Mouse (Mus musculus): ENCODE measurements around the gene Ccdc83.

The Ccdc83 gene

GRCm38 (mm10) chr7:90265289-90265970, at the start of gene Ccdc83:
Gene Ccdc83, minus strand, starts transcription at chr7:90265777.
- DNase-seq (ENCODE audit: low spot score in 2 of 2): peak; percentile 67 to 78

GRCm38 (mm10) chr7:90313421-90313820, 47.8 kb upstream of the Ccdc83 start:
- DNase-seq (ENCODE audit: low spot score in 2 of 2): no peak

- no peak for DNase-seq (ENCODE audit: low spot score in 2 of 2)
Observed at GRCm38 (mm10) chr7:90312151-90312883, 46.7 kb upstream of the Ccdc83 start.

GRCm38 (mm10) chr7:90308003-90308402, 42.4 kb upstream of the Ccdc83 start:
- no peak for DNase-seq (ENCODE audit: low spot score in 2 of 2)

- DNase-seq (ENCODE audit: low spot score in 2 of 2): no peak
Observed at GRCm38 (mm10) chr7:90306968-90307367, 41.4 kb upstream of the Ccdc83 start.

GRCm38 (mm10) chr7:90306079-90306478, 40.5 kb upstream of the Ccdc83 start:
- no peak for DNase-seq (ENCODE audit: low spot score in 2 of 2)

GRCm38 (mm10) chr7:90302647-90303552, 37.3 kb upstream of the Ccdc83 start:
- no peak for DNase-seq (ENCODE audit: low spot score in 2 of 2)

GRCm38 (mm10) chr7:90301942-90302646, 36.5 kb upstream of the Ccdc83 start, which contains the start of gene Sytl2:
Gene Sytl2, plus strand, starts transcription at chr7:90302252.
- peak; percentile 48 to 61 for DNase-seq (ENCODE audit: low spot score in 2 of 2)

GRCm38 (mm10) chr7:90291885-90292284, 26.3 kb upstream of the Ccdc83 start:
- no peak for DNase-seq (ENCODE audit: low spot score in 2 of 2)

GRCm38 (mm10) chr7:90284793-90285192, 19.2 kb upstream of the Ccdc83 start:
- no peak for DNase-seq (ENCODE audit: low spot score in 2 of 2)

GRCm38 (mm10) chr7:90282786-90283185, 17.2 kb upstream of the Ccdc83 start:
- no peak for DNase-seq (ENCODE audit: low spot score in 2 of 2)

GRCm38 (mm10) chr7:90281759-90282546, 16.4 kb upstream of the Ccdc83 start:
- no peak for DNase-seq (ENCODE audit: low spot score in 2 of 2)

GRCm38 (mm10) chr7:90280878-90281277, 15.3 kb upstream of the Ccdc83 start:
- no peak for DNase-seq (ENCODE audit: low spot score in 2 of 2)

- no peak for DNase-seq (ENCODE audit: low spot score in 2 of 2)
Observed at GRCm38 (mm10) chr7:90280274-90280875, 14.8 kb upstream of the Ccdc83 start.

GRCm38 (mm10) chr7:90279136-90279535, 13.6 kb upstream of the Ccdc83 start:
- DNase-seq (ENCODE audit: low spot score in 2 of 2): no peak

GRCm38 (mm10) chr7:90277769-90278168, 12.2 kb upstream of the Ccdc83 start:
- no peak for DNase-seq (ENCODE audit: low spot score in 2 of 2)

GRCm38 (mm10) chr7:90277246-90277645, 11.7 kb upstream of the Ccdc83 start:
- no peak for DNase-seq (ENCODE audit: low spot score in 2 of 2)

- no peak for DNase-seq (ENCODE audit: low spot score in 2 of 2)
Observed at GRCm38 (mm10) chr7:90274561-90275100, 9.1 kb upstream of the Ccdc83 start.

GRCm38 (mm10) chr7:90270141-90270540, 4.6 kb upstream of the Ccdc83 start:
- no peak for DNase-seq (ENCODE audit: low spot score in 2 of 2)

All from urinary bladder, postnatal 4 days (tissue).